Mouse (Mus musculus) lung, embryonic 16.5 days (tissue): ENCODE measurements at regions not wholly inside any gene's neighbourhood (a gene's known extent, or its start where the extent isn't known, plus 50 kb on each side); places are given as distances from the start of the nearest gene placed in this dataset.
A peak's percentile ranks its signal among the peaks of the same experiment; 100 is the strongest.

Experiments used
- ATAC-seq: fragments of 200-750 bp; cut with Nextera tagmentation; 2 replicates; pipeline ENCODE4 v1.8.0; 2017; ENCODE audit warnings: low read depth, mild to moderate bottlenecking, moderate library complexity
- H3K27ac ChIP-seq: fragments of 300-500 bp; sonication (generic); 2 replicates; pipeline ENCODE4 v1.5.1; 2014; ENCODE audit warnings: mild to moderate bottlenecking, control low read depth, low read length
- H3K27me3 ChIP-seq: fragments of 300-500 bp; sonication (generic); 2 replicates; pipeline ENCODE4 v1.6.1; 2014; ENCODE audit warnings: low read depth, low read length, mixed read lengths; ENCODE audit not compliant: control insufficient read depth, insufficient read depth
- H3K36me3 ChIP-seq: fragments of 300-500 bp; sonication (generic); 2 replicates; pipeline ENCODE4 v1.6.1; 2014; ENCODE audit warnings: low read length; ENCODE audit not compliant: control insufficient read depth, insufficient read depth
- H3K4me1 ChIP-seq: fragments of 300-500 bp; sonication (generic); replicated peaks from 2 replicates; pipeline ENCODE4 v1.6.1; 2014; ENCODE audit warnings: low read length, mixed read lengths; ENCODE audit not compliant: control insufficient read depth, insufficient read depth
- H3K4me2 ChIP-seq: fragments of 300-500 bp; sonication (generic); 2 replicates; pipeline ENCODE4 v1.6.1; 2014; ENCODE audit warnings: low read depth, low read length, control low read depth
- H3K4me3 ChIP-seq: fragments of 300-500 bp; sonication (generic); 2 replicates; pipeline ENCODE4 v1.5.1; 2014; ENCODE audit warnings: mild to moderate bottlenecking, low read length, control low read depth
- H3K9ac ChIP-seq: fragments of 300-500 bp; sonication (generic); 2 replicates; pipeline ENCODE4 v1.6.1; 2014; ENCODE audit warnings: low read length, control low read depth
- H3K9me3 ChIP-seq: fragments of 300-500 bp; sonication (generic); 2 replicates; pipeline ENCODE4 v1.6.1; 2016; ENCODE audit warnings: low read length; ENCODE audit not compliant: control insufficient read depth
- WGBS: fragments of 180-500 bp; shearing (Covaris S2); extraction: QIAGEN DNeasy Blood & Tissue Kit; methylation state at CpG from one replicate; pipeline ENCODE4 v1.1.7; 2014; 5-methylcytosine and 5-hydroxymethylcytosine counted together

- Histone ChIP-seq H3K4me3 (no peak overlapping the region), H3K9ac (no peak overlapping the region), H3K4me2 (no peak overlapping the region), H3K36me3 (no peaks in the 10 kb centered on the region), H3K9me3 (no peaks in the 10 kb centered on the region), H3K4me1 (peaks cover 9% of the 10 kb centered on the region), H3K27me3 (no peaks in the 10 kb centered on the region), H3K27ac (peak overlapping the region; percentile 51)
- ATAC-seq: peak; percentile 85
- WGBS: 58% methylated on average over 5 of the region's 5 CpGs
Observed at GRCm38 (mm10) chr3:143596011-143596683, 608.9 kb downstream of the Lmo4 start.

GRCm38 (mm10) chr3:143595081-143595480 is 609.9 kb downstream of the Lmo4 start:
- H3K4me2 ChIP-seq: no peak overlapping the region
- peaks cover 9% of the 10 kb centered on the region for H3K4me1 ChIP-seq
- H3K27ac ChIP-seq: no peak overlapping the region; the same call in 1 of the 2 replicates
- no peak overlapping the region for H3K9ac ChIP-seq
- no peaks in the 10 kb centered on the region for H3K36me3 ChIP-seq
- no peaks in the 10 kb centered on the region for H3K27me3 ChIP-seq
- no peak overlapping the region for H3K4me3 ChIP-seq
- ATAC-seq: peak; percentile 30; the same call in 1 of the 2 replicates
- no peaks in the 10 kb centered on the region for H3K9me3 ChIP-seq
- WGBS: 41% methylated on average over 2 of the region's 2 CpGs

GRCm38 (mm10) chr3:143594676-143595075 is 610.3 kb downstream of the Lmo4 start:
- H3K4me2 ChIP-seq: no peak overlapping the region
- no peak overlapping the region for H3K4me3 ChIP-seq
- H3K9me3 ChIP-seq: no peaks in the 10 kb centered on the region
- ATAC-seq: no peak
- no peak overlapping the region for H3K9ac ChIP-seq
- H3K27ac ChIP-seq: no peak overlapping the region; the same call in 1 of the 2 replicates
- H3K27me3 ChIP-seq: no peaks in the 10 kb centered on the region
- peaks cover 9% of the 10 kb centered on the region for H3K4me1 ChIP-seq
- WGBS: 63% methylated on average over 7 of the region's 7 CpGs
- no peaks in the 10 kb centered on the region for H3K36me3 ChIP-seq

- WGBS: 88% methylated on average over 5 of the region's 5 CpGs
- no peaks in the 10 kb centered on the region for H3K4me1 ChIP-seq
- H3K36me3 ChIP-seq: no peaks in the 10 kb centered on the region
- no peak for ATAC-seq
- H3K27ac ChIP-seq: no peak overlapping the region
- H3K4me2 ChIP-seq: no peak overlapping the region
- H3K4me3 ChIP-seq: no peak overlapping the region
- H3K27me3 ChIP-seq: no peaks in the 10 kb centered on the region
- H3K9me3 ChIP-seq: no peaks in the 10 kb centered on the region
- H3K9ac ChIP-seq: no peak overlapping the region
Observed at GRCm38 (mm10) chr3:143586653-143587052, 618.4 kb downstream of the Lmo4 start.

GRCm38 (mm10) chr3:143584692-143585603 is 620.1 kb downstream of the Lmo4 start:
- H3K27ac ChIP-seq: no peak overlapping the region
- H3K36me3 ChIP-seq: no peaks in the 10 kb centered on the region
- 62% methylated on average over 6 of the region's 6 CpGs for WGBS
- H3K4me2 ChIP-seq: no peak overlapping the region
- no peaks in the 10 kb centered on the region for H3K9me3 ChIP-seq
- no peak overlapping the region for H3K4me3 ChIP-seq
- ATAC-seq: peak; percentile 81
- no peaks in the 10 kb centered on the region for H3K27me3 ChIP-seq
- no peak overlapping the region for H3K9ac ChIP-seq
- no peaks in the 10 kb centered on the region for H3K4me1 ChIP-seq

- no peak overlapping the region for H3K9ac ChIP-seq
- H3K4me3 ChIP-seq: no peak overlapping the region
- ATAC-seq: no peak
- no peaks in the 10 kb centered on the region for H3K36me3 ChIP-seq
- H3K4me2 ChIP-seq: no peak overlapping the region
- H3K27me3 ChIP-seq: no peaks in the 10 kb centered on the region
- 58% methylated on average over 7 of the region's 7 CpGs for WGBS
- no peak overlapping the region for H3K27ac ChIP-seq
- H3K4me1 ChIP-seq: no peaks in the 10 kb centered on the region
- no peaks in the 10 kb centered on the region for H3K9me3 ChIP-seq
Observed at GRCm38 (mm10) chr3:143576338-143577007, 628.5 kb downstream of the Lmo4 start.

GRCm38 (mm10) chr3:143575737-143576136 is 629.3 kb downstream of the Lmo4 start:
- Histone ChIP-seq H3K9ac (no peak overlapping the region), H3K27me3 (no peaks in the 10 kb centered on the region), H3K4me1 (no peaks in the 10 kb centered on the region), H3K36me3 (no peaks in the 10 kb centered on the region), H3K4me3 (no peak overlapping the region), H3K9me3 (no peaks in the 10 kb centered on the region), H3K27ac (no peak overlapping the region), H3K4me2 (no peak overlapping the region)
- 87% methylated on average over 8 of the region's 8 CpGs for WGBS
- ATAC-seq: no peak

- ATAC-seq: no peak
- H3K27ac ChIP-seq: no peak overlapping the region
- H3K36me3 ChIP-seq: no peaks in the 10 kb centered on the region
- WGBS: 55% methylated on average over 10 of the region's 10 CpGs
- H3K4me3 ChIP-seq: no peak overlapping the region
- no peaks in the 10 kb centered on the region for H3K27me3 ChIP-seq
- H3K9me3 ChIP-seq: no peaks in the 10 kb centered on the region
- H3K4me1 ChIP-seq: no peaks in the 10 kb centered on the region
- H3K9ac ChIP-seq: no peak overlapping the region
- no peak overlapping the region for H3K4me2 ChIP-seq
Observed at GRCm38 (mm10) chr3:143574035-143574864, 630.8 kb downstream of the Lmo4 start.
